ENCODE assay signal across 10 mouse cellular contexts in the genomic region with DNA sequence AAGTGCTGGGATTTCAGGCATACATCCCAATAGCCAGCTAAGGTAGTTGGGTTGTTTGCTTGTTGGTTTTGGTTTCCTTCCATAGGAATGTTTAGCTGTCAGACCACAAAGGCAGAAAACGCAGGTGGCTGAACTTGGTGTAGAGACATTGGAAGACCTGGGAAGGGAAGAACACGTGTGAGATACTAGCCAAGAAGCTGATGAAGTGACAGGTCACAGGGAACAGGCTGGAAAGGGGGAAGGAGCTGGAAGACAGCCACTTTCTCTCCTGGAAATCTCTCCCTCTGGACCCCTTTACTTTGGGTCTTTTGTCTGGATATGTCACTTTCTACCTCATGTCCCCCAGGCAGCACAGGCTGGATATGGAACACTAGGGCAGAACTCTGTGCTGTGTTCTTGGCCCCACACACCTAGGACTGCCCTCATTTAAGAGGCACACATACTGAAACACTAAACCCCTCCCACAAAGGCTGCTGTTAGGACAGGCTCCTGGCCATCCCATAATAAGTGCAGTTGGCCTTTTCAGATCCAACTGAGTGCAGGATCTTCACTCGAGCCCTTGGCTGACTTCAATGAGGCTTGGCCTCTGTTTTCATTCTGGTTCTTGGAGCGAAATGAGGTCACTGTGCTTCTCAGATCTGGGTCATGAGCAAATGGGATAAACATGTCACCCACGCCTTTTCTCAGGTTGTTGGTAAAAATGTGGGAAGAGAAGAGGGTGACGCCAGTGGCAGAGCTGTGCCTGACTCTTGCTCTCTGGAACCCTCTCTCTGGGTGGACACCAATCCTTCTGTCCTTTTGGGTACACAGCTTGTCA. TPM values are rescaled to one million over a fixed set of nuclear protein-coding genes. Genes with fewer than 3 reads are reported as not detected.
DNase-seq lines count a peak whose midpoint lies in the region.
"Had no signal": no experiment of that assay in that cellular context is flagged by ENCODE, and none has a peak within 500 bp of the region (broad histone marks: within the 10 kb centered on the region; RNA-seq: fewer than 3 reads in every experiment).

No protein-coding gene starts in this region.

- DNase-seq in adrenal gland, postnatal 14 days, result peak; percentile 25
- no peak for DNase-seq in adrenal gland, postnatal 4 days (ENCODE audit: low spot score in 2 of 2)
- peak; percentile 48 for DNase-seq in heart, adult 8-10 months (ENCODE audit: low spot score)
- no peak for DNase-seq in heart, adult 11 months
- DNase-seq in Muller cell, postnatal 12 days (ENCODE audit: inconsistent ontology term), result peak; percentile 76
- DNase-seq in lung, postnatal 10 days, result peak; percentile 53
- DNase-seq in cerebellum, postnatal 10 days, result no peak
- no peak for DNase-seq in kidney, adult 8-10 months
- DNase-seq: cerebellum, adult 9-10 months; thymus, postnatal 25 days had no signal

RNA-seq across cellular contexts. Expression of gene Pdzd2, which starts 17.8 kb away (rescaled TPM):
- 29.1 and 33.9 TPM in 2 replicates for total RNA-seq in adrenal gland, postnatal 14 days (2021)
- 10 to 100 TPM; 15.5 to 20.4 TPM for total RNA-seq in adrenal gland, postnatal 4 days (2021)
- total RNA-seq in heart, adult 8-10 months (2022), result 10 to 100 TPM; 65.7 to 97.5 (median 80.6) TPM

Comparison
In these comparisons a context has a peak if more than half of its experiments do, and no peak if none do; other contexts are left out.
1. DNase-seq: peak in adrenal gland, postnatal 14 days (single experiment), heart, adult 8-10 months (single experiment), Muller cell, postnatal 12 days (single experiment) and lung, postnatal 10 days (single experiment); none in adrenal gland, postnatal 4 days (0 of 2), heart, adult 11 months (single experiment), cerebellum, postnatal 10 days (0 of 2) and kidney, adult 8-10 months (0 of 2).